Mouse (Mus musculus) retina, embryonic 14.5 days (tissue): ENCODE data around the gene Proser1.

Experiments
- DNase-seq: peaks from one replicate; pipeline ENCODE4 v3.0.0-alpha.2; 2015; ENCODE audit warnings: low spot score

Gene Proser1

GRCm38 (mm10) chr3:53466481-53466880 is 3.0 kb downstream of the Proser1 start:
- DNase-seq: peak; percentile 20

GRCm38 (mm10) chr3:53467356-53467755 is 3.9 kb downstream of the Proser1 start:
- DNase-seq: no peak

GRCm38 (mm10) chr3:53469650-53470049 is 6.2 kb downstream of the Proser1 start:
- DNase-seq: no peak

GRCm38 (mm10) chr3:53472061-53472460 is 8.6 kb downstream of the Proser1 start:
- no peak for DNase-seq

GRCm38 (mm10) chr3:53474179-53474578 is 10.7 kb downstream of the Proser1 start:
- DNase-seq: no peak

DNA sequence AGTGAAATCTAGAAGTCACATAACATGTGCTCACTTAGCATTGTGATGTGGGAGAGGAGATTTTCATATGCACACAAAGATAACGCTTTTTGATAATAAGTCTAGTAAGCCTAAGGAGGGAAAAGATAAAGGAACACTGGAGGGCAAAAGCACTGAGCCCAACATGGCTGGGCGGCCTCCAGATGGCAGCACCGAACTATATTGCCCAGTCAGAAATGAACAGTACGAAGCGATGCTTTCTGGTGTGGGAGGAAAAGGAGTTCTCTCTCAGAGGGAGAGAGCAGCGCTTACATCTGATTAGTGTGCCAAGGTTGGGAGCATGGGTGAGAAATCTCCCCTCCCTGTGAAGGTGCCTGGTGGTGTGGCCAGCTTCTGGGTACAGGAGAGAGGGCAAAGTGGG is 12.4 kb downstream of the Proser1 start:
- DNase-seq: peak; percentile 57

DNA sequence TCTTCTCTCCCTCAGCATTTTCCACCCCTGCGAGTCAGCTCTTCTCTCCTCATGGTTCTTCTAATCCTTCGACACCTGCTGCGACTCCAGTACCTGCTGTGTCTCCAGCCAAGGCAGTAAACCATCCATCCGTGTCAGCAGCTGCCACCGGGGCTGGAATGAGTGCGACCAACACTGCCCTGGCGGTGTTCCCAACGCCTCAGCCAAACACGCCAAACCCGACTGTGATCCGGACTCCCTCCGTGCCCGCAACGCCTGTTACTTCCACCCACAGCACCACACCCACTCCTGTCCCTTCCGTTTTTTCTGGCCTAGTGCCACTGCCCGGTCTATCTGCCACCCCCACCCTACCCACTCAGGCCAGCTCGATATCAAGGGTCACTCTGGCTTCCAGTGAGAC is 14.0 kb downstream of the Proser1 start:
- no peak for DNase-seq

DNA sequence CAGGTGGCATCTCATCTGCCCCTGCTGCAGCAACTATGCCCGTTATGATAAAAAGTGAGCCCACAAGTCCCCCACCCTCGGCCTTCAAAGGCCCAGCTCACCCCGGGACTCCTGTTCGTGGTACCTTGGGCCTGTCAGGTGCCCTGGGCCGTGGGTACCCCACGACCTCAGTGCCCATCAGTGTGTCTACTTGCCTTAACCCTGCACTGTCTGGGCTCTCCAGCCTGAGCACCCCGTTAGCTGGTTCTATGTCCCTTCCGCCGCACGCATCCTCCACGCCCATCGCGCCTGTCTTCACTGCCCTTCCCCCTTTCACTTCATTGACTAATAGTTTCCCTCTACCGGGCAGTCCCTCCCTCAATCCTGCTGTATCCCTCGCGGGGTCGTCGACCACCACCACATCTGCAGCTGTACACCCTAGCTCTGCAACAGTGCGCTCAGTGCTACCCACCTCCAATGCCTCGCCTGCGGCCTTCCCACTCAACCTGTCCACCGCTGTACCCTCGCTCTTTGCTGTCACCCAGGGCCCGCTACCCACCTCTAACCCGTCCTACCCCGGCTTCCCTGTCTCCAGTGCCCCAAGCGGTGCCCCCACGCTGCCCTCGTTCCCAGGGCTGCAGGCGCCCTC is 15.1 kb downstream of the Proser1 start:
- DNase-seq: no peak

DNA sequence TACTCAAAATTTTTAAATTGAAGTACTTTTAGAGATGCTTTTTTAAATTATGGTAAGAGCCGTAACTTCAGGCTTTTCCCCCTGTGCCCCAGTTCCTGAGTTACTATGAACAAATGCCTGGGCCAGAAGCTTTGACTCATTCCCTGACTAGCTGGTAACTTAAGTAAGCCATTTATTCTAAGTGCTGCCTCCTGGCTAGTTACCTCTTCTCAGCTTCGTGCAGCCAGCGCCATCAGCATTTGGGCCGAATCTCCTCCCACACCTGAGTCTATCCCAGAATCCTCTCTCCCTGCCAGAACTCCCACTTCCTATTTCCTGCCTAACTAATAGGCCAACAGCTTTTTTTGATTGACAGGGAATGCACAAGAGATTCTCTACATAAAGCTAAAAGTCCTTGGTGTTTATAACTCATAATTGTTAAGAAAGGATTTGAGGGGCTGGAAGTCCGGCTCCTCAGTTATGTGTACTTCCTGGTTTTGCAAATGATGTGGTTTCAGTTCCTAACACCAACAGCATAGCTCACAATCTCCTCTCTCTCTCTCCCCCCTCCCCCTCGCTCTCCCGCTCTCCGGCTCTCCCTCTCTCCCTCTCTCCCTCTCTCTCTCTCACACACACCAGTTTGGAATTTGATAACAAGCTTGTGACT is 20.1 kb downstream of the Proser1 start:
- no peak for DNase-seq

DNA sequence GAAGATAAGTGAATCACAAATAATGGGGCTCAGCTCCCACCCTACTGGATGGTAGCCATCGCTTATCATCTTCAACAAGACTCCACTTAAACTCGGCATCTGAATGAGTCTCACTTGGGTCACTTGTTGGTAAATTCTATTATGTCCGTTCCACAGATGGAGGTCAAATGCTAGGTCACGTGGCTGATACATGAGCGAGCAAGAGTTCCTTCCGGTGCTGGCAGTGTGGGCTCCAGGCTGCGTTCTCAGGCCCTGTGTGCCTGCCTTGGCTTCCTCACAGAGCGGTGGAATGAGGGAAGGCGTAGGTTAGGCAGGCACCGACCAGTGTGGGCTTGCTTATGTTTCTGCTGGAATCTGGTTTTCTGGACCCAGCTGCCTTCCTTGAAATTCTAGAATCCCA is 23.1 kb downstream of the Proser1 start:
- DNase-seq: no peak

DNA sequence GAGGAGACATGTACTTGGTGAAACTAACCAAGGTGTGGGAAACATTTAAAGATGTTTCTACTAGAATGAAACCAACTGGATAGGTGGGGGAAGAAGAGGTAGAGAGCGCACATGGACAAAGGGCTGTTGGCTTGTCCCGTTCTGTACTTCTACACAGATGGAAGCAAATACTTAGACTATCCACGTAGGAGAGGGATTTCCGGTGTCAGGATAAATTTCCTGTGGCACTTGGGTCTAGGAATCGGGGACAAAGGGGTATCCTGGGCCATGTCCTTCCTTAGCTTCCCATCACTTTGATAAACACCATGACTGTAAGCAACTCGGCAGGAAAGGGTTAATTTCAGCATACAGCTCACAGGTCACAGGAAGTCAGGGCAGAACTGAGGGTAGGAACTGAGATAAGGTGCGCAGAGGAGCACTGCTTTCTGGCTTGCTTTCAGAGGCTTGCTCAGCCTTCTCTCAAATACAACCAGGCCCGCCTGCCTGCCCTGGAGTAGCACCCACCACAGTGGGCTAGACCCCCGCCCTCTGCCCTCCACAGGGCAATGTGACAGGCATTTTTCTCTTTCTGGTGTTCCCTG is 23.6 kb downstream of the Proser1 start:
- no peak for DNase-seq

DNA sequence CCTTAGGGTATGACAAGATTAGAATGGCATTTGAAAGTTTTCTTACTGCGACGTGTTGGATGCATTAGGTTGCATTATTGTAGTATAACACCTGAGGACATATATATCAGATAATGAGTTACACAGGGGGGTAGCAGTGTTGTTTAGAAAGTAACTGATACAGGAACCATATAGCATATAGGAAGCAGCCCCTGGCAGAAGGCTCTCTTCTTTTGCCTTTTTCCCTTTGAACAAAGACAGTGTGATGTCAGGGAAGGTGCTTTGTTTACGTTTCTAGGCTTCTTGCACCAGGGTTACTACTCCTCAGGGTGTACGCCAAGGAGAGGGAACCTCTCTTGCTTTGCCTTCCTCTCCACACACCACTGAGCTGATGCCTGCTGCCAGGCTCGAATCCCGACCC is 24.9 kb downstream of the Proser1 start, which contains the start of gene Stoml3:
Stoml3 (plus strand) TSS at position 301 of the 400 bp plus-strand sequence.
- DNase-seq: no peak

GRCm38 (mm10) chr3:53498351-53498905 is 35.0 kb downstream of the Proser1 start:
- DNase-seq: no peak

GRCm38 (mm10) chr3:53502428-53502827 is 39.0 kb downstream of the Proser1 start:
- peak; percentile 34 for DNase-seq

- no peak for DNase-seq
These were observed 49.6 kb downstream of the Proser1 start for GRCm38 (mm10) chr3:53513096-53513495.

- no peak for DNase-seq
These were observed 51.0 kb downstream of the Proser1 start for GRCm38 (mm10) chr3:53514221-53515065.

GRCm38 (mm10) chr3:53522794-53523193 is 59.3 kb downstream of the Proser1 start:
- DNase-seq: no peak

GRCm38 (mm10) chr3:53525737-53526136 is 62.3 kb downstream of the Proser1 start:
- DNase-seq: peak; percentile 83

DNA sequence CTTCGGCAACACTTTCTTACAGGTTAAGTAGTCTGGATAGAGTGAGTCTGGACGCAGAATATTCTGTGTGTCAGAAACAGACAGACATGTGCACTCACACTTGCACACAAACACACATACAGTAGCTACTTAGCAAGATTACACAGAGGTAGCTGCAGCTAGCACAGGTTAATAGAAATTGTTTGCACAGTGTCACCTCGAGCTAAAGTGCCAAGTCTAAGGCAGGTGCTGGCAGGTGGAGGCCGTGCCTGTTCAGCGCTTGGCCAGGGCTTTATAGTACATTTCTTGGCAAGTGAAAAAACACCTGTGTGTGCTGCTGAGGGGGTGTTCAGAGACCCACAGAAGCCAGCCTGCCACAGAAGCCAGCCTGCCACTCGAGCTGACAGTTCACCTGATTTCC is 66.8 kb downstream of the Proser1 start:
- no peak for DNase-seq
